20 mouse cellular contexts compared by ENCODE assay signal in the genomic region with DNA sequence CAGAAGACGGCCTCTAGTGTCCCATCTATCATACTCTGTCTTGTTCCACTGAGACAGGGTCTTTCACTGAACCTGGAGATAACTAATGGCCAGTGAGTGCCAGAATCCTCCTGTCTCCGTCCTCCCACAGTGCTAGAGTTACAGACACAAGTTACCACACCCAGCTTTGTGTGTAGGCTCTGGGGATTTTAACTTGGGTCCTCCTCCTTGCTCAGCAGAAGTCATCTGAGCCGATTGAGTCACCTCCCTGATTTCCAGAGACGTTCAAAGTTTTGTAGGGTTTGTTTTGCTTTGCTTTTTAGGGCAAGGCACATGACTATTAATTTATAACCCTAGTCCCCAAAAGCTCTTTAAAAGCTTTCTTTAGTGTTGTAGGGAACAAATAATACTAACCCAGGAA. TPM values are rescaled to one million over a fixed set of nuclear protein-coding genes. Genes with fewer than 3 reads are reported as not detected.
DNase-seq lines count a peak whose midpoint lies in the region; ATAC-seq and TF ChIP-seq lines count a peak whose summit lies in the region.
"Had no signal": no experiment of that assay in that cellular context is flagged by ENCODE, and none has a peak within 500 bp of the region (broad histone marks: within the 10 kb centered on the region; RNA-seq: fewer than 3 reads in every experiment).

No protein-coding gene starts in this region.

- no peaks in the 10 kb centered on the region for H3K79me2 ChIP-seq in macrophage (ENCODE audit: inconsistent target)

- peak; percentile 34 for DNase-seq in gastrocnemius, adult 2 months
- no peak for DNase-seq in gastrocnemius, adult 8-10 months (ENCODE audit: low spot score in 2 of 2)
- peak; percentile 55 for DNase-seq in kidney, postnatal 0 days (ENCODE audit: low spot score)
- DNase-seq in adipocyte (ENCODE audit: low spot score): peak; percentile 62
- DNase-seq in adrenal gland, adult 2 months: no peak
- no peak for DNase-seq in cerebellum, adult 2 months
- DNase-seq: B cell, adult 2 months; cerebellum, postnatal 14 days; embryo, embryonic 11 days; right cerebral cortex, adult 18-20 months; thymus, postnatal 14 days had no signal

- no peak for TF ChIP-seq CTCF in gastrocnemius, adult 2 months (IDR thresholded peaks at IDR 0.05)
- no peak for TF ChIP-seq CTCF in kidney, postnatal 0 days (IDR thresholded peaks at IDR 0.05; ENCODE audit: low read depth)
- TF ChIP-seq CTCF in cerebellum, adult 2 months (IDR thresholded peaks at IDR 0.05; ENCODE audit: borderline replicate concordance, insufficient read depth, low read depth, low read length): no peak

- H3K27me3 ChIP-seq in kidney, postnatal 0 days (ENCODE audit: insufficient read depth, low read length): no peaks in the 10 kb centered on the region
- no peaks in the 10 kb centered on the region for H3K27me3 ChIP-seq in kidney, embryonic 16.5 days (ENCODE audit: insufficient read depth, low read length)
- H3K27me3 ChIP-seq in cerebellum, adult 2 months (ENCODE audit: control insufficient read depth, insufficient read depth, low read length): no peaks in the 10 kb centered on the region
- H3K27me3 ChIP-seq: forebrain, embryonic 12.5 days; hindbrain, embryonic 13.5 days; limb, embryonic 12.5 days; lung, embryonic 15.5 days; Patski; stomach, embryonic 15.5 days had no signal

- intact Hi-C loops in gastrocnemius, adult 2 months (cut with DNase I): no loop called here

- H3K27ac ChIP-seq in gastrocnemius, adult 2 months: peak overlapping the region; percentile 70
- H3K27ac ChIP-seq in kidney, postnatal 0 days: no peak overlapping the region
- H3K27ac ChIP-seq in kidney, embryonic 16.5 days (ENCODE audit: low read length): no peak overlapping the region
- peak overlapping the region; percentile 77 for H3K27ac ChIP-seq in macrophage
- no peak overlapping the region for H3K27ac ChIP-seq in cerebellum, adult 2 months (ENCODE audit: insufficient read depth, low read length)
- H3K27ac ChIP-seq: forebrain, embryonic 12.5 days; hindbrain, embryonic 13.5 days; limb, embryonic 12.5 days; lung, embryonic 15.5 days; stomach, embryonic 15.5 days had no signal

- H3K4me1 ChIP-seq in kidney, postnatal 0 days (replicated peaks; ENCODE audit: insufficient read depth, low read length): peaks cover 3% of the 10 kb centered on the region; the same call in 1 of the 2 replicates
- no peaks in the 10 kb centered on the region for H3K4me1 ChIP-seq in kidney, embryonic 16.5 days (ENCODE audit: insufficient read depth, low read length)
- no peaks in the 10 kb centered on the region for H3K4me1 ChIP-seq in cerebellum, adult 2 months (ENCODE audit: control insufficient read depth, insufficient read depth, low read length)
- H3K4me1 ChIP-seq: forebrain, embryonic 12.5 days; hindbrain, embryonic 13.5 days; lung, embryonic 15.5 days; stomach, embryonic 15.5 days had no signal

- no peaks in the 10 kb centered on the region for H3K9me3 ChIP-seq in kidney, postnatal 0 days (replicated peaks; ENCODE audit: low read length)
- no peaks in the 10 kb centered on the region for H3K9me3 ChIP-seq in kidney, embryonic 16.5 days (ENCODE audit: low read length)
- H3K9me3 ChIP-seq: forebrain, embryonic 12.5 days; hindbrain, embryonic 13.5 days; limb, embryonic 12.5 days; lung, embryonic 15.5 days; stomach, embryonic 15.5 days had no signal

- no peak overlapping the region for H3K9ac ChIP-seq in kidney, postnatal 0 days (ENCODE audit: low read depth, low read length)
- no peak overlapping the region for H3K9ac ChIP-seq in kidney, embryonic 16.5 days (replicated peaks; ENCODE audit: low read length)
- H3K9ac ChIP-seq: forebrain, embryonic 12.5 days; hindbrain, embryonic 13.5 days; limb, embryonic 12.5 days; lung, embryonic 15.5 days; stomach, embryonic 15.5 days had no signal

- peak overlapping the region; percentile 15; the same call in 1 of the 2 replicates for H3K4me3 ChIP-seq in gastrocnemius, adult 2 months
- no peak overlapping the region for H3K4me3 ChIP-seq in kidney, postnatal 0 days (replicated peaks; ENCODE audit: low read depth, low read length)
- no peak overlapping the region for H3K4me3 ChIP-seq in kidney, embryonic 16.5 days (ENCODE audit: low read length)
- H3K4me3 ChIP-seq in macrophage (ENCODE audit: inconsistent target): no peak overlapping the region
- no peak overlapping the region for H3K4me3 ChIP-seq in cerebellum, adult 2 months (replicated peaks; ENCODE audit: insufficient read depth, low read depth, low read length)
- H3K4me3 ChIP-seq: forebrain, embryonic 12.5 days; hindbrain, embryonic 13.5 days; limb, embryonic 12.5 days; lung, embryonic 15.5 days; stomach, embryonic 15.5 days had no signal

- TF ChIP-seq POLR2A in cerebellum, adult 2 months (IDR thresholded peaks at IDR 0.05; ENCODE audit: borderline replicate concordance, insufficient read depth, low read length): no peak

- no peak overlapping the region for H3K4me2 ChIP-seq in kidney, postnatal 0 days (ENCODE audit: low read length)
- H3K4me2 ChIP-seq in kidney, embryonic 16.5 days (replicated peaks; ENCODE audit: low read depth, low read length): no peak overlapping the region
- H3K4me2 ChIP-seq: forebrain, embryonic 12.5 days; hindbrain, embryonic 13.5 days; limb, embryonic 12.5 days; lung, embryonic 15.5 days; stomach, embryonic 15.5 days had no signal

- H3K36me3 ChIP-seq in kidney, postnatal 0 days (ENCODE audit: insufficient read depth, low read length): no peaks in the 10 kb centered on the region
- no peaks in the 10 kb centered on the region for H3K36me3 ChIP-seq in kidney, embryonic 16.5 days (ENCODE audit: insufficient read depth, low read length)
- no peaks in the 10 kb centered on the region for H3K36me3 ChIP-seq in macrophage (ENCODE audit: inconsistent target)
- H3K36me3 ChIP-seq: forebrain, embryonic 12.5 days; limb, embryonic 12.5 days; lung, embryonic 15.5 days; stomach, embryonic 15.5 days had no signal

- WGBS in kidney, postnatal 0 days: 23% methylated on average over 4 of the region's 4 CpGs
- WGBS in kidney, embryonic 16.5 days: 22% methylated on average over 4 of the region's 4 CpGs
- 48% methylated on average over 4 of the region's 4 CpGs for WGBS in macrophage (ENCODE audit: missing documents)
- 80% methylated on average over 4 of the region's 4 CpGs for WGBS in cerebellum, adult 2 months

- ATAC-seq in kidney, postnatal 0 days (replicated peaks; ENCODE audit: low FRiP score, low read depth): no peak
- ATAC-seq in kidney, embryonic 16.5 days (ENCODE audit: low FRiP score, low TSS enrichment): no peak
- ATAC-seq: intestine, postnatal 0 days had no signal

RNA-seq across cellular contexts. Expression of gene Sh3glb1, which starts 41.0 kb away (rescaled TPM):
- 100 to 1,000 TPM; 328 to 379 TPM for total RNA-seq in gastrocnemius, adult 2 months (2021)
- total RNA-seq in gastrocnemius, adult 8-10 months (2022): 100 to 1,000 TPM; 304 to 397 (median 329) TPM
- 128 and 129 TPM in 2 replicates for polyA plus RNA-seq in kidney, postnatal 0 days (2015; fragmentation: Nextera tagmentation; extraction: Ambion mirVana)
- 87.8 and 94.9 TPM in 2 replicates for polyA plus RNA-seq in kidney, embryonic 16.5 days (2015; fragmentation: Nextera tagmentation; extraction: Ambion mirVana)
- 100 to 1,000 TPM in 9 of 26 experiments, 10 to 100 TPM in 17; 50.8 to 138 (median 89.0) TPM for total RNA-seq in macrophage (2018; cell fraction: chromatin; rRNA removed)
- 100 to 1,000 TPM; 324 to 512 (median 380) TPM for total RNA-seq in macrophage (2018; cell fraction: cytosol; rRNA removed)
- 100 to 1,000 TPM in 21 of 26 experiments, 10 to 100 TPM in 5; 77.4 to 176 (median 127) TPM for total RNA-seq in macrophage (2018; cell fraction: nucleus; rRNA removed)
- polyA plus RNA-seq in macrophage (2018): 204 to 482 TPM (median 327 TPM) in 3 replicates
- total RNA-seq in adrenal gland, adult 2 months (2021): 100 to 1,000 TPM; 168 to 210 TPM
- 14.2 and 16.3 TPM in 2 replicates for polyA plus RNA-seq in adrenal gland, adult 2 months (2012; rRNA removed)
- 25.2 and 25.5 TPM in 2 replicates for polyA plus RNA-seq in cerebellum, adult 2 months (2012; rRNA removed)

Comparison
In these comparisons a context has a peak if more than half of its experiments do, and no peak if none do; other contexts are left out.
1. DNase-seq: peak in gastrocnemius, adult 2 months (single experiment), kidney, postnatal 0 days (single experiment) and adipocyte (single experiment); none in gastrocnemius, adult 8-10 months (0 of 2), adrenal gland, adult 2 months (single experiment) and cerebellum, adult 2 months (0 of 2).
2. H3K27ac ChIP-seq: peak in gastrocnemius, adult 2 months (single experiment) and macrophage (single experiment); none in kidney, postnatal 0 days (single experiment), kidney, embryonic 16.5 days (single experiment) and cerebellum, adult 2 months (single experiment).